Mouse (Mus musculus) forebrain, embryonic 15.5 days (tissue): ENCODE data around the gene C1qa. TPM values are rescaled to one million over a fixed set of nuclear protein-coding genes. Genes with fewer than 3 reads are reported as not detected.
A peak's percentile ranks its signal among the peaks of the same experiment; 100 is the strongest.

Experiments
- ATAC-seq: fragments of 200-750 bp; cut with Nextera tagmentation; replicated peaks from 2 replicates; pipeline ENCODE4 v1.8.0; 2017; ENCODE audit warnings: mild to moderate bottlenecking, moderate TSS enrichment, moderate library complexity
- H3K27ac ChIP-seq: fragments of 300-500 bp; sonication (generic); replicated peaks from 2 replicates; pipeline ENCODE4 v1.5.1; 2015; ENCODE audit warnings: mild to moderate bottlenecking, inconsistent platforms
- H3K27me3 ChIP-seq: fragments of 300-500 bp; sonication (generic); 2 replicates; pipeline ENCODE4 v1.6.1; 2015; ENCODE audit warnings: inconsistent platforms
- H3K36me3 ChIP-seq: fragments of 300-500 bp; sonication (generic); 2 replicates; pipeline ENCODE4 v1.6.1; 2015; ENCODE audit warnings: mild to moderate bottlenecking, inconsistent platforms
- H3K4me1 ChIP-seq: fragments of 300-500 bp; sonication (generic); 2 replicates; pipeline ENCODE4 v1.6.1; 2015; ENCODE audit warnings: inconsistent platforms
- H3K4me2 ChIP-seq: fragments of 300-500 bp; sonication (generic); replicated peaks from 2 replicates; pipeline ENCODE4 v1.6.1; 2015; ENCODE audit warnings: mild to moderate bottlenecking, inconsistent platforms
- H3K4me3 ChIP-seq: fragments of 300-500 bp; sonication (generic); 2 replicates; pipeline ENCODE4 v1.5.1; 2015; ENCODE audit warnings: mild to moderate bottlenecking, inconsistent platforms
- H3K9ac ChIP-seq: fragments of 300-500 bp; sonication (generic); replicated peaks from 2 replicates; pipeline ENCODE4 v1.6.1; 2015; ENCODE audit warnings: mild to moderate bottlenecking, inconsistent platforms
- H3K9me3 ChIP-seq: fragments of 300-500 bp; sonication (generic); 2 replicates; pipeline ENCODE4 v1.6.1; 2016; ENCODE audit warnings: inconsistent platforms
- WGBS: fragments of 180-500 bp; shearing (Covaris S2); methylation state at CpG from one replicate; pipeline ENCODE4 v1.1.7; 2015; ENCODE audit warnings: mixed read lengths; 5-methylcytosine and 5-hydroxymethylcytosine counted together
- polyA plus RNA-seq: library from polyadenylated mRNA; unstranded; fragments of >200 nt; fragmentation: Nextera tagmentation; extraction: Ambion mirVana; gene quantifications from 2 replicates; pipeline ENCODE4 v1.2.1, GENCODE M21; 2015

C1qa gene
- polyA plus RNA-seq, 1 experiment from 2014 or later, result 22.0 TPM

- no peak overlapping the region for H3K27ac ChIP-seq
- H3K4me2 ChIP-seq, result no peak overlapping the region
- no peaks in the 10 kb centered on the region for H3K9me3 ChIP-seq
- H3K4me1 ChIP-seq, result peaks cover 20% of the 10 kb centered on the region
- ATAC-seq, result no peak
- no peak overlapping the region for H3K9ac ChIP-seq
- H3K4me3 ChIP-seq, result no peak overlapping the region
- H3K36me3 ChIP-seq, result no peaks in the 10 kb centered on the region
- 68% methylated on average over 3 of the region's 3 CpGs for WGBS
- peaks cover 12% of the 10 kb centered on the region for H3K27me3 ChIP-seq
These were observed 20.9 kb upstream of the C1qa start for GRCm38 (mm10) chr4:136919526-136919925.

- Histone ChIP-seq H3K9me3 (no peaks in the 10 kb centered on the region), H3K9ac (no peak overlapping the region), H3K4me3 (no peak overlapping the region), H3K27me3 (peaks cover 12% of the 10 kb centered on the region), H3K4me1 (peaks cover 20% of the 10 kb centered on the region), H3K4me2 (no peak overlapping the region), H3K27ac (no peak overlapping the region), H3K36me3 (no peaks in the 10 kb centered on the region)
- no peak for ATAC-seq
- 85% methylated on average over 8 of the region's 8 CpGs for WGBS
These were observed 20.2 kb upstream of the C1qa start for GRCm38 (mm10) chr4:136918834-136919233.

- Histone ChIP-seq H3K4me3 (no peak overlapping the region), H3K27me3 (0 out of 2 replicates have a peak, but pooled peaks cover 4% of the 10 kb centered on the region), H3K36me3 (no peaks in the 10 kb centered on the region), H3K4me1 (peaks cover 27% of the 10 kb centered on the region), H3K9me3 (no peaks in the 10 kb centered on the region), H3K4me2 (no peak overlapping the region), H3K9ac (no peak overlapping the region), H3K27ac (0 out of 2 replicates have a peak overlapping the region, but pooled peaks have one; percentile 4)
- 22% methylated on average over 7 of the region's 7 CpGs for WGBS
- peak; percentile 6; the same call in 1 of the 2 replicates for ATAC-seq
These were observed 18.5 kb upstream of the C1qa start for GRCm38 (mm10) chr4:136917165-136917524.

- no peaks in the 10 kb centered on the region for H3K36me3 ChIP-seq
- peak; percentile 44; the same call in 1 of the 2 replicates for ATAC-seq
- 35% methylated on average over 20 of the region's 20 CpGs for WGBS
- H3K4me3 ChIP-seq, result no peak overlapping the region
- H3K4me2 ChIP-seq, result no peak overlapping the region
- peak overlapping the region; percentile 4; the same call in 1 of the 2 replicates for H3K27ac ChIP-seq
- H3K9me3 ChIP-seq, result no peaks in the 10 kb centered on the region
- H3K9ac ChIP-seq, result no peak overlapping the region
- peaks cover 30% of the 10 kb centered on the region for H3K4me1 ChIP-seq
- H3K27me3 ChIP-seq, result peaks cover 7% of the 10 kb centered on the region; the same call in 1 of the 2 replicates
These were observed 18.0 kb upstream of the C1qa start for GRCm38 (mm10) chr4:136916359-136917164.

GRCm38 (mm10) chr4:136912841-136913240, 14.2 kb upstream of the C1qa start:
- WGBS, result 19% methylated on average over 9 of the region's 9 CpGs
- no peak overlapping the region for H3K4me2 ChIP-seq
- H3K27ac ChIP-seq, result no peak overlapping the region
- H3K4me3 ChIP-seq, result no peak overlapping the region
- no peak overlapping the region for H3K9ac ChIP-seq
- ATAC-seq, result no peak
- no peaks in the 10 kb centered on the region for H3K9me3 ChIP-seq
- H3K36me3 ChIP-seq, result no peaks in the 10 kb centered on the region
- peaks cover 35% of the 10 kb centered on the region for H3K4me1 ChIP-seq
- H3K27me3 ChIP-seq, result peaks cover 16% of the 10 kb centered on the region

- H3K27ac ChIP-seq, result no peak overlapping the region
- H3K9me3 ChIP-seq, result no peaks in the 10 kb centered on the region
- peaks cover 16% of the 10 kb centered on the region for H3K27me3 ChIP-seq
- no peak for ATAC-seq
- peaks cover 26% of the 10 kb centered on the region for H3K4me1 ChIP-seq
- H3K4me3 ChIP-seq, result no peak overlapping the region
- 43% methylated on average over 9 of the region's 9 CpGs for WGBS
- H3K4me2 ChIP-seq, result peak overlapping the region; percentile 33
- no peaks in the 10 kb centered on the region for H3K36me3 ChIP-seq
- no peak overlapping the region for H3K9ac ChIP-seq
These were observed 13.2 kb upstream of the C1qa start for GRCm38 (mm10) chr4:136911804-136912203.

- peaks cover 21% of the 10 kb centered on the region for H3K4me1 ChIP-seq
- no peaks in the 10 kb centered on the region for H3K9me3 ChIP-seq
- WGBS, result 3% methylated on average over 17 of the region's 17 CpGs
- H3K9ac ChIP-seq, result no peak overlapping the region
- H3K27ac ChIP-seq, result no peak overlapping the region
- 0 out of 2 replicates have a peak, but pooled peaks have one; percentile 47 for ATAC-seq
- peak overlapping the region; percentile 33 for H3K4me2 ChIP-seq
- peak overlapping the region; percentile 11; the same call in 1 of the 2 replicates for H3K4me3 ChIP-seq
- H3K36me3 ChIP-seq, result no peaks in the 10 kb centered on the region
- H3K27me3 ChIP-seq, result peaks cover 17% of the 10 kb centered on the region
These were observed 12.6 kb upstream of the C1qa start for GRCm38 (mm10) chr4:136911211-136911646.

GRCm38 (mm10) chr4:136907809-136908208, 9.2 kb upstream of the C1qa start:
- peaks cover 24% of the 10 kb centered on the region for H3K27me3 ChIP-seq

GRCm38 (mm10) chr4:136907033-136907432, 8.4 kb upstream of the C1qa start:
- 10% methylated on average over 7 of the region's 7 CpGs for WGBS
- Histone ChIP-seq H3K4me1 (peaks cover 26% of the 10 kb centered on the region), H3K9me3 (no peaks in the 10 kb centered on the region), H3K36me3 (no peaks in the 10 kb centered on the region), H3K27me3 (peaks cover 24% of the 10 kb centered on the region), H3K4me3 (no peak overlapping the region), H3K27ac (no peak overlapping the region), H3K9ac (no peak overlapping the region), H3K4me2 (no peak overlapping the region)
- no peak for ATAC-seq

More at GRCm38 (mm10) chr4:136907809-136908208, 9.2 kb upstream of the C1qa start:
- no peak overlapping the region for H3K9ac ChIP-seq
- ATAC-seq, result no peak
- no peaks in the 10 kb centered on the region for H3K9me3 ChIP-seq
- H3K4me3 ChIP-seq, result no peak overlapping the region
- no peak overlapping the region for H3K27ac ChIP-seq
- peaks cover 31% of the 10 kb centered on the region for H3K4me1 ChIP-seq
- H3K4me2 ChIP-seq, result no peak overlapping the region
- H3K36me3 ChIP-seq, result no peaks in the 10 kb centered on the region

- Histone ChIP-seq H3K36me3 (no peaks in the 10 kb centered on the region), H3K4me3 (peak overlapping the region; percentile 4; the same call in 1 of the 2 replicates)
- WGBS, result under 1% methylated on average over 23 of the region's 23 CpGs
These were observed 6.3 kb upstream of the C1qa start for GRCm38 (mm10) chr4:136904767-136905539.

GRCm38 (mm10) chr4:136899154-136899553, 551 bp upstream of the C1qa start:
- ATAC-seq, result no peak
- Histone ChIP-seq H3K36me3 (no peaks in the 10 kb centered on the region), H3K9ac (no peak overlapping the region), H3K27me3 (peaks cover 26% of the 10 kb centered on the region; the same call in 1 of the 2 replicates), H3K4me3 (no peak overlapping the region), H3K4me2 (no peak overlapping the region), H3K27ac (no peak overlapping the region), H3K9me3 (no peaks in the 10 kb centered on the region), H3K4me1 (0 out of 2 replicates have a peak, but pooled peaks cover 6% of the 10 kb centered on the region)
- 62% methylated on average over 7 of the region's 7 CpGs for WGBS

More at GRCm38 (mm10) chr4:136904767-136905539, 6.3 kb upstream of the C1qa start:
- Histone ChIP-seq H3K9ac (no peak overlapping the region), H3K9me3 (no peaks in the 10 kb centered on the region), H3K4me2 (peak overlapping the region; percentile 30), H3K4me1 (peaks cover 14% of the 10 kb centered on the region), H3K27me3 (peaks cover 8% of the 10 kb centered on the region; the same call in 1 of the 2 replicates), H3K27ac (peak overlapping the region; percentile 28; the same call in 1 of the 2 replicates)
- ATAC-seq, result peak; percentile 89
